Mouse (Mus musculus) liver, postnatal 0 days (tissue): ENCODE measurements around the gene Cpm.

Experiments
- CTCF ChIP-seq: sonication (generic); IDR thresholded peaks from 2 replicates; pipeline ENCODE4 v1.5.1; 2016; ENCODE audit warnings: antibody characterized with exemption, low read depth
- EP300 ChIP-seq: IDR thresholded peaks from 2 replicates; pipeline ENCODE4 v1.6.1; 2016; ENCODE audit warnings: antibody characterized with exemption, low read depth, mild to moderate bottlenecking

DNA sequence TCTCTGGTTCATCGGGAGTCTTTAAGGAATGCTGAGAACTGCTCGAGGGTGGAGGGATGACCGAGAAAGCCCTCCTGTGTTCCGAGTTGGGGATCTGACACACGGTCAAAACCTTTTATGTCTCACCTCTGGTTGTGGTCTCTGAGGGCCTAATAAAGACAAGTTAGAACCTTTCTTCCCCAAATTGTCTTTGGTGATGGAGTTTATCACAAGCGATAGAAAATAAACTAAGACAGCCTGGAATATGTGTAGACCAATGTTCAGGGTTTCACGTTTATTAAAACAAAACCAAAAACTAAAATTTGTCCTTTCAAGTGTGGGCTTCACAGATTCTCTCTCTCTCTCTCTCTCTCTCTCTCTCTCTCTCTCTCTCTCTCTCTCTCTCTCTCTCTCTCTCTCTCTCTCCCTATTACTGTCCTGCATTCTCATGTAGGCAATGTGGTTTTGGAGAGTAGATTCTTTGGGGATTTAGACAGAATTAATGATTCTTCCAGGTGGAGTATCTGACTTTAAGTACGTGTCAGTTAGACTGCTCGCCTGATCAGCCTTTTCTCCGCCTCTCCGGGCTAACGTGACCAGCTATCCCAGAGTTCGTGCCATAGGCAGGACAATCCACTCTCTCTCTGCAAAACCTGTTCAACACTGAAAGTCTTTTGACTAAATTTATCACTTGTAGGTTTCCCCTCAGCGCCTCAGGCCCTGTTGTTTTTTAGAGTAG lies 35.1 kb downstream of the Cpm start:
- TF ChIP-seq CTCF (no peak), EP300 (no peak)
